Mouse (Mus musculus) frontal cortex, postnatal 14 days (tissue): ENCODE results near the gene Dhx9.
"Not testable (repeated sequence)": the region's sequence is repeated elsewhere in the genome, so short reads cannot be mapped to it uniquely, and the experiment has no call there.

Source experiments
- DNase-seq, 2 experiments: peaks; one replicate each; pipeline ENCODE4 v3.0.0; 2022; ENCODE audit warnings: low spot score in 2 of 2

Dhx9 gene

GRCm38 (mm10) chr1:153486120-153486519, 1.3 kb downstream of the Dhx9 start:
- DNase-seq, result not testable (repeated sequence)

GRCm38 (mm10) chr1:153485201-153485796, 2.2 kb downstream of the Dhx9 start:
- DNase-seq, result no peak

GRCm38 (mm10) chr1:153481025-153481412, 6.4 kb downstream of the Dhx9 start:
- DNase-seq, result no peak

DNA sequence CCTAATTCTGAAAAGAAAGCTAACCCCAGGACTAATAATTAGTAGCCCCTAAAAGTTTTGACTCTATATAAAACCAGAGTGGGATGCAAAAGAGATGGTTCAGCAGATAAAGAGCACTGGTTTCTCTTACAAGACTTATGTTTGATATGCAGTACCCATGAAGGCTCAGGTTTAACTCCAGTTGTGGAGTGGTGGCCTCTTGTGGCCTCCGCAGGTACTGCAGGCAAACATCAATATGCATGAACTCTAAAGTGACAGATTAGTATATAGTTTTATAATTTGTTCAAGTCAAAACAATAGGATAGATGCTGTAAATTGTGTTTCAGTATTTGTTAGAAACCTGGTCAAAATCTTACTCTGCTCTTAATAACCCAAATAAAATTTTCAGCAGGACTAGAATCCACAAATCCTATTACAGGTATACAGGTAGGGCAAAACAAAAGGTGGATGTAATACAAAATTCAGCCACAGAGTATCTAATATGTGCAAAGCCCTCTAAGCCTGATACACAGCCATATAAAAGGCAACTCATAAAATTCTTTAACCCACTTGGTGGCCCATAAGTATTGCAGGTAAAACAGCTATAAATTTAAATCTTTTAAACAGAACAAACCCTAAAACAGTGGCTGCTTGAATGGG, 7.0 kb downstream of the Dhx9 start:
- peak in 1 of 2 experiments; percentile 72 for DNase-seq

DNA sequence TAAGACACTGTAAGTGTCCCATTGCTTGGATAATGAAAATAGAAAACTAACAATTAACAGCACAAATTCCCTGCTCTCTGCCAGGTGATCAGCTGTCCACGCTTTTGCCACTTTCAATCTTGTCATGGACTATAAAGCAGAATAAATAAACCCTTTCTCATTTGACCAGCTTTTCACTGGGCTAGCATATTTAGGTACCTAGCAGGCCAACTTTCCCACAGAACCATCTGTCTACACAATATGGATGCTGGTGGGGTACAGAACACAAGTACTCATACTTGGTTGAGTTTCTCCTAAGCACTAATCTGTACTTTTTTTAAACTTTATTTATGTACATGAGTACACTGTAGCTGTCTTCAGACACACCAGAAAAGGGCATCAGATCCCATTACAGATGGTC, 8.2 kb downstream of the Dhx9 start:
- DNase-seq, result no peak

DNA sequence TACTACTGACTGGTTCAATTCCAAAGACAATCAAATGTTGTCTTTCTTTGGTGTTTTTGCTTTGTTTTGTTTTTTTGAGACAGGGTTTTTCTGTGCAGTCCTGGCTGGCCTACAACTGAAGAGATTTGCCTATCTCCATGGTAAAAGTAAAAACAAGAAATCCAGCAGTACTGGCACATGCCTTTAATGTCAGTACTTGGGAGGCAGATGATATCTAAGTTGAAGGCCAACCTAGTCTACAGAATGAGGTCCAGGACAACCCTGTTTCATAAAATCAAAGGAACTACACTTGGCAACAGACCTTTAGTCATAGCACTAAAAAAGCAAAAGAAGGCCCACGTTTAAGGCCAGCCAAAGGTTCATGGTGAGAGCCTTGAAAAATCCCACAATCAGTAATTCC, 25.7 kb downstream of the Dhx9 start:
- DNase-seq, result no peak

- no peak for DNase-seq
These were observed 31.3 kb downstream of the Dhx9 start for GRCm38 (mm10) chr1:153456137-153456536.

DNA sequence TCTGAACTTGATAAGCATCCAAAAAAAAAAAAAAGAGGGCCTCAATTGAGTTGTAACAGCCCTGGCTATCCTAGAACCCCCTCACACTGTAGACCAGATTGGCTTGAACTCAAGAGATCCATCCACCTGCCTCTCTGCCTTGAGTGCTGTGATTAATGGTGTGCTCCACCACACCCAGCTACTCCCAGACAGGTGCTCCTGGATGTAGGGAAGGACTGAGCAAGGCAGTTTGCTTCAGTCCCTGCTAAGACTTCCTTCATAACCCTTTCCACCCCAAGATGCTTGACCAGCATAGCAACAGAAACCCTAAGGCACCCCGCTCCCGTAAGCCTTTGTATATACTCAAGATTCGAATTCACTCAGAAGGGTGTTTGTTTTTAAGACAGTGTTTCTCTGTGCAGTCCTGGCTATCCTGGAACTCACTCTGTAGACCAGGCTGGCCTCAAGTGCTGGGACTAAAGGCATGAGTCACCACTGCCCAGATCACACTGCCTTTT, 34.3 kb downstream of the Dhx9 start:
- no peak for DNase-seq

- DNase-seq, result peak in 1 of 2 experiments; percentile 32
These were observed 36.0 kb downstream of the Dhx9 start for GRCm38 (mm10) chr1:153451237-153452154.

GRCm38 (mm10) chr1:153446120-153446831, 41.2 kb downstream of the Dhx9 start:
- no peak for DNase-seq

GRCm38 (mm10) chr1:153443632-153444031, 43.8 kb downstream of the Dhx9 start:
- no peak for DNase-seq

DNA sequence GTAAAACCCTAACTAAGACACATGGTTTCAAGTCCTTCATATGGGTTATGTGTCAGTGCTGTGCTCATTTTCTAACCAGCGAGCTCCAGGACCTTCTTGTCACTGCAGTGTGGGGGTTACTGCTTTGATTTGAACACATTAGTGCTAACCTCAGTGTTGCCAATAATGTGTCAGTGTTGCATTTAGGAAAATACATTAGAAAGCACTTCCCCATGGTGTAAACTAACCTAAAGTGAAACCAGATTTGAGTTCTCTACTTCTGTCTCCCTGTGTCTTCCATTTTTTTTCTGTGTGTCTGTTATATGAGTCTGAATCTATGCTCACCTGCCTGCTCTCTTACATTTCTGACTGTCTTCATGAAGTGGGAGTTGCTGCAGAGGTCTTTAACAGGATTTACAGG, 44.4 kb downstream of the Dhx9 start:
- DNase-seq, result no peak

GRCm38 (mm10) chr1:153441656-153442055, 45.8 kb downstream of the Dhx9 start:
- DNase-seq, result no peak

GRCm38 (mm10) chr1:153440752-153441151, 46.7 kb downstream of the Dhx9 start:
- no peak for DNase-seq

GRCm38 (mm10) chr1:153437536-153437935, 49.9 kb downstream of the Dhx9 start:
- DNase-seq, result no peak

DNA sequence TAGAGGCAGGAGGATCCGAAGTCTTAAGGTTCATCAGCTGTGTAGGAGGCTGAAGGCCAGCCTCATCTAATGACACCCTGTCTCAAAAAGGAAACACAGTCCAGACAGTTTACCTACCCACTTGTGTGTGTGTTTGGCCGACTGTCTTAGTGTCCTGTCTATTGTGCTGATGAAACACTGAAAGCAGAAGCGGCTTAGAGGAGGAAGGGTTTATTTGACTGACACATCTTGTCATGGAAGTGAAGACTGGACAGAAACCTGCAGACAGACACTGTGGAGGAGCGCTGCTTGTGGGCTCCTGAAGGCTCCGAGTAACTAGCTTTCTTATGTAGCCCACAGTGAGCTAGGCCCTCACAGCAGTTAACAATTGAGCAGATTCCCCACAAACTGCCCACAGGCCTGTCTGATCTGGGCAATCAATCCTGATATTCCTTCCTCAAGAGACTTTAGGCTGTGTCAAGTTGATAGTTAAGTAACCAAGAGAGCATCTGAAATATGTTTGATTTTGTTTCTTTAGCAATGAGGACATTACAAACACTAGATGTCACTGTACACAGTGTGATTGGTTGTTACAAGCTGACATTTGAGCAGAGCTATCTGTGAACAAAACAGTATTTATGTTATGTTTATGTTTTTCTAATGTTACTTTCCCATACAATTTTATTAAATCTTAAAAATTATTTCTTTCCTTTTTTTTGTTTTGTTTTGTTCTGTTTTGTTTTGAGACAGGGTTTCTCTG, 53.4 kb downstream of the Dhx9 start:
- DNase-seq, result no peak

DNA sequence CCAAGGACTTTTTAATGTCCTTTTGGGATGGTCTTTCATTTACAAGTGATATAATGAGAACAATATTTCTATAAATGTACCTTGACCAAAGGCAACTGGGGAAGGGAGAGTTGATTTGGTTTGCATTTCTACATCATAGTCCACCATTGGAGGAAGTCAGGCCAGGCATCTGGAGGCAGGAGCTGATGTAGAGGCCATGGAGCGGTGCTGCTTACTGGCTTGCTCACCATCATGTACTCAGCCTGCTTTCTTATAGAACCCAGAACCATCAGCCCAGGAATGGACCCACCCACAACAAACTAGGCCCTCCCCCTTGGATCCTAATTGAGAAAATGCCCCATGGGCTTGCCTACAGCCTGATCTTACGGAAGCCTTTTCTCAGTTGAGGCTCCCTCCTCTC, 55.1 kb downstream of the Dhx9 start:
- DNase-seq, result no peak

- no peak for DNase-seq
These were observed 55.8 kb downstream of the Dhx9 start for GRCm38 (mm10) chr1:153431701-153432100.

- DNase-seq, result no peak
These were observed 56.3 kb downstream of the Dhx9 start for GRCm38 (mm10) chr1:153431158-153431557.

GRCm38 (mm10) chr1:153424770-153425584, 62.5 kb downstream of the Dhx9 start, which contains the start of gene Shcbp1l:
Shcbp1l (plus strand) TSS chr1:153425162.
- DNase-seq, result peak; percentile 62 to 67
